Mouse (Mus musculus): ENCODE results near the gene Spc24.
"Not testable (repeated sequence)": the region's sequence is repeated elsewhere in the genome, so short reads cannot be mapped to it uniquely, and the experiment has no call there.

Gene Spc24

DNA sequence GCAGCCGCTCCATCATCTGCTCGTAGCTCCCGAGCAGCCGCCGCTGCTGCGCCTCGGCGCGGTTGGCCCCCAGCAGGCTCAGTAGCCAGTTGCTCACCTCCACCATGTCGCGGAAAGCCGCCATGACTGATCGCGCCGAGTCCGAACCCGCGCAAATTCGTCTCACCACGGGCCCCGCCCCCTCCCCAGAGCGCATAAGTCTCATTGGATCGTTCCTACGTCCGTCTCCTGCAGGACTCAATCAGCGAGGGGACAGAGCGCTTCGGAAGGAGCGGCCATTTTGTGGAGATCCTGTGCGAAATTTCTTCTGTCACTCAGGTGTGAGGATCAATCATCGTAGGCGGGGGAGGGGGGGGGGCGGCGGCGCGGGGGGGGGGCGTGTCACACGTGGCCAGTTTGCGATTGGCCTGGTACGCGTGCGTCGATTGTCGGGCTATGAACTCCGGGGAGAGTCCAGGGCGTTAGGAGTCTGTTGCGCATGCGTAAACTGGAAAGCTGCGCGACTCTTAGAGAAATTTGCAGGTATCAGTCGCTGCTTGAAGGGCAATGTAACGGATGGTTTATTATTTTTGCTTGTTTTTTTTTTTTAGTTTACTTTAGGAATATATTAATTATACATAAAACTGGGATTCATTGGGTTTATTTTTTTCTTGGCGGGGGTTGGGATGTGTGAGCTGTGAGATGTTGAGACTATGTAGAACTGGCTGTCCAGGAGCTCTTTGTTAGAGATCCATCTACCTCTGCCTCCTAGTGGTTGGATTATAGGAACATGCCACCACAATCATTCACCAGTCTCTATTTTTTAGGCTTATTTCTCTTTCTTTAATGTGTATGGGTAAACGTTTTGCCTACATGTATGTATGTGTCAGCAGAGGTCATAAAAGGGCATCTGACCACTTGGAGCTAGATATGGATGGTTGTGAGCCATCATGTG is at the start of gene Spc24:
Gene Spc24, minus strand, starts transcription at position 149 of the 934 bp plus-strand sequence.
- in situ Hi-C loops (cut with MboI), result no loop called here

GRCm38 (mm10) chr9:21808561-21808960 is 48.5 kb upstream of the Spc24 start:
- in situ Hi-C loops (cut with MboI), result no loop called here

DNA sequence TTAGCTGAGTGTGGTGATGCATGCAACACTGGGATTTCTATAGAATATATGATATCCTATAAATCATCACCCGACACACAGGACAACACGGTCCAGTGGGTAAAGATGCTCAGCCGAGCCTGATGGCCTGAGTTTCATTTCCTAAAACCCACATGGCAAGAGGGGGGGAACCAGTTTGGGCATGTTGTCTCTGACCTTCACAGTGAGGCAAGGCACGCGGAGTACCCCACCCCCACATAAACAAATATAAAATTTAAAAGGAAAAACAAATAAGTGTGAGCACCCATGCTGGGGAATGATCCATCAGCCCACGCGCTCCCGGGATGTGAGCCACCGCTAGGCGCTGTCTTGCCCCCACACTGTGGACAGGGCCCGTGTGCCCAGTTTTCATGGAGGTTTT is 46.9 kb upstream of the Spc24 start:
- in situ Hi-C loops (cut with MboI), result no loop called here

DNA sequence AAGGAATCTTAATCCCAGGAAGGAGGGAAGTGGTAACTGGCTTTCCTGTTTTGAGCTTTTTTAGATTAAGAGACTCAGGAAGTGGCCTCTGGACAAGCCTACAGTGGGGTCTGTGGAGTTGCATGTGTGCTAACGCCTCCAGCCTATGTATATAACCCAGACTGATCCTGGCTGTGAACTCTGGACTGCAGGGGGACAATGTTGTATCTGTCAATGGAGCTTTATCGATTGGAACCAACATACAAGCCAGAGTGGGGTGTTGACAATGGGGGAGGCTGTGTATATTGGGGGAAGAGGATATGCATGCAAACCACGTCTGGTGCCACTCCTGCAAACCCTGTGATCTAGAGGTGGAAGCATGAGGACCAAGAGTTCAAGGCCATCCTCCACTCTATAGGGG is 46.3 kb upstream of the Spc24 start:
- in situ Hi-C loops (cut with MboI), result no loop called here

DNA sequence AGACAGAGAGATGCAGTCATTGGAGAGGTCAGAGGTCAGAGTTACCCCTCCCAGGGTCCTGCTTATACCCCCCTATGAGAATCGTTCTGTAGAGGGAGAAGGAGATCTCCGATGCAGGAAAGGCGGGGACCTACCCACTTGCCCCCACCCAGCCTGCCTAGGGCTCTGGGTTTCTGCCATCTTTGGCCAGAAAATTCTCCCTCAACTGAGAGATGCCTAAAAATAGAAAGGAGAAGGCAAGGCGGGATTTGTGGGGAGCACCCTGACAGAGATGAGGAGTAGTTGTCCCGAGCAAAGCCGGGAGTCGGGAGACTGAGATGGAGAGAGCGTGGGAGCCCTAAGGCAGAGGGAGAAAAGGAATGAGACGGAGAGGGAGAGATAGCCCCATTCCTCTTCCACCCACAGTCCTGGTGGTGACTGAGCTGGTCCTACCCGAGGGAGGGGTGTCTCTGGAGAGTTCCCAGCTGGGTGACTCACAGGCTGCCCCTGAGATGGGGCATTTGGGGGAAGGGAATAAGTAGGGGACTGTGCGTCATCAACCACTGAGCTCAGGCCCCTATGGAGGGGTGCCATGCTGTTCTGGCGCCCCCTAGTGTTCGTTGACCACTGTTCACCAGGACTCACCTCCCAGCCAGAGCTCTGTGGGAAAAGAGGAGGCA is 44.0 kb upstream of the Spc24 start:
- in situ Hi-C loops (cut with MboI), result no loop called here

DNA sequence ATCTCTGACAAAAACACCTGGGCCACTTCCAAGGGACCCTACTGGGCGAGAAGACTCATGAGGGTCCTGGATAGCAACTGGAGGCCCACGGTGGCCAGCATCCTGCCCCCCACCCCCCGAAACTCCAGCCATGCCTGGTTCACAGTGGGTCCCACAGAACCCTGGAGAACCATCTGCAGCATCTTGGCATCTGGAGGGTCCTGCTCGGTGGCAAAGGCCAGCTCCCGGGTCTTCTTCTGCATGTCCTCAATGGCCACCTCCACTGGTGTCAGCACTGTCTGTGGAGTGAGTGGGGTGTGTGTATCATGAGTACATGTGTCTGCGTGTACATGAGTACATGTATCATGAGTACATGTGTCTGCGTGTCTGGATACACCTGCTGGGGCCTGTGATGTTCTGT is 41.5 kb upstream of the Spc24 start:
- in situ Hi-C loops (cut with MboI), result no loop called here

DNA sequence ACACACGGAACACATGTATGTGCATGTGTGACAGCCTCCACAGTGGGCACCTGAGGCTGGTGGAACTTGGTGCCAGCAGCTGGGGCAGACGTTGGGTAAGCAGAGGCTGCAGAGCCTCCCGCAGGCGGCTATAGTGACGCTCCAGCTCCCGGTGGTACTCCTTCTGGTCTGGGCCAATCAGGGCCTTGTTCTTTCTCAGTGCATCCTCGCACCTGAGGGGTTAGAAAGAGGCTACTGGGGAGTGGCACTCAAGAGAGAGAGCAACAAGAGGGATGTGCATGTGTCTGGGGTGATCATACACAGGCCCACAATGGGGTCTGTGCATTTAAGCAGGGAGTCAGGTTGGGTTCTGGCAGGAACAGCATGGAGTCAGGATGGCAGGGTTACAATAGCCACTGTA is 41.0 kb upstream of the Spc24 start:
- in situ Hi-C loops (cut with MboI), result no loop called here

DNA sequence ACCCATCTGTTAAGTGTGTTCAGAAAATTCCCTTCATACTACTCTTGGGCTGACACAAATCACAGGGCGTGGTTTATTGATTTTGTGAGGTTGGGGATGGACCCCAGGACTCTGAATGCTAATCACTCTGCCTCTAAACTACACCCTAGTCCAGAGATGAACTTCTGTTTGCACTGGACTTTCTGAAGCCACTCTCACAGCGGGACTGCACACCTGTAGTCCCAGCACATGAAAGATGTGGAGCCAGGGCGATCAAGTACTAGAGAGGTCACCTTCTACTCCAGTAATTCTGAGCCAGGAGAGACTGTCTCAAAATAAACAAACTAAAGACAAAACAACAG is 38.9 kb upstream of the Spc24 start:
- in situ Hi-C loops (cut with MboI), result no loop called here

- in situ Hi-C loops (cut with MboI), result no loop called here
These were observed 38.4 kb upstream of the Spc24 start, which contains the start of gene Kank2 for GRCm38 (mm10) chr9:21798345-21799009. TSS of gene Kank2 (minus strand) at chr9:21798744.

DNA sequence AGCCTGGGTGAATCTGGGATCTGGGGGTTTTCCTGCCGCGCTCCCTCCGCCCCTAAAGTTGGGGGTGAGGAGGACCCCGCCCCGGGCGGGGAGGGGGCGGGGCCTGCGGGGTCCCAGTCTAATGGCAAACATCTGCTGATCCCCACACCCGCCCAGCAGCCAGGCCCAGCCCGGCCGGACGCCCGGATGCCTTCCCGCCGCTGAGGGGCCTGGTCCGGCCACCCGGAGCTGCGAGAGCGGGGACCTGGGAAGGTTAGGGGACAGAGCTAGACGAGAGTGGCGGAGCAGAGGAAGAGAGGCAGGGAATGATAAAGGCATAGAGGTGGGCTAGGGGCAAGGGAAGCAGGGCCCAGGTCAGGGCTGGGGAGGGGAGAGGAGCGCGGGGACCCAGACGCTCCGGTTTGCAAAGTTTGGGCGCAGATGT is 37.8 kb upstream of the Spc24 start:
- in situ Hi-C loops (cut with MboI), result no loop called here

- in situ Hi-C loops (cut with MboI), result no loop called here
These were observed 36.8 kb upstream of the Spc24 start for GRCm38 (mm10) chr9:21796919-21797318.

GRCm38 (mm10) chr9:21796259-21796658 is 36.2 kb upstream of the Spc24 start:
- in situ Hi-C loops (cut with MboI), result no loop called here

DNA sequence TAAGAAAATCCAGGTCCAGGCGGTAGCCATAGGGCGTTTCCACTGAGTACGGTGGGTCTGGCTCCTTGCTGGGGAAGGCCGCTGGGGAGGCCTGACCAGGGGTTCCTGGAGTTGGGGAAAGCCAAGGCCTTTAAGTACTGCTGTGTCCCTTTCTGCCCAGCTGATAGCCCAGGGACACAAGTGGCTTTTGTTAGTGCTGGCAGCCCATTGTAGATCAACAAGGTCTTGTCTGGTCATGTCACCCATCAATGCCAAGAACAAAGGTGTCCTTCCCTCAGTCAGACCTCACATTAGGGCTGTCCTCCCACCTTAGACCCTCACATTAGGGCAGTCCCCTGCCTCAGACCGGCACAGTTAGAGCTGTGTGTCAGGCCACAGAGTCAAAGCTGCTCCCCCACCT is 35.5 kb upstream of the Spc24 start:
- in situ Hi-C loops (cut with MboI), result no loop called here

GRCm38 (mm10) chr9:21794925-21795324 is 34.8 kb upstream of the Spc24 start:
- in situ Hi-C loops (cut with MboI), result no loop called here

- in situ Hi-C loops (cut with MboI), result no loop called here
These were observed 34.3 kb upstream of the Spc24 start for GRCm38 (mm10) chr9:21794344-21794834.

- in situ Hi-C loops (cut with MboI), result not testable (repeated sequence)
These were observed 33.4 kb upstream of the Spc24 start for GRCm38 (mm10) chr9:21793507-21793906.

DNA sequence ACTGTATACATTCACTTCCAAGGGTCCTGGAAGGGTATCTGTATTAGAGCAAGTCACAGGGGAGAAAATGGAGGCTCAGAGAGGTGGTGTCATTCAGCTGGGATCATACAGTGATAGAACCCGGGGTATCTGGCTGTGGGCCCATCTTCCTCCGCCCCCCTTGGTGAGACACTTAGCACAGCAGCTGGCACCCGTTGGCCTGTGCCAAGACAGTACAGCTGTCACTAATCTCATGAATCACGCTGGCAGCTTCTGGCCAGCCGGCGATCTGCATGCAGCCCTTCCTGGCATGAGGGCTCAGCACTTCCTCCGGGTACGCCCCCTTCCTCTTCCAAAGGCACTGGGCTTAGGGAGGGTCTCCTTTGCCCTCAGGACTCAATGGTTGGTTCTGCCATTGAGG is 32.5 kb upstream of the Spc24 start:
- in situ Hi-C loops (cut with MboI), result no loop called here

GRCm38 (mm10) chr9:21791861-21792260 is 31.8 kb upstream of the Spc24 start:
- in situ Hi-C loops (cut with MboI), result no loop called here

DNA sequence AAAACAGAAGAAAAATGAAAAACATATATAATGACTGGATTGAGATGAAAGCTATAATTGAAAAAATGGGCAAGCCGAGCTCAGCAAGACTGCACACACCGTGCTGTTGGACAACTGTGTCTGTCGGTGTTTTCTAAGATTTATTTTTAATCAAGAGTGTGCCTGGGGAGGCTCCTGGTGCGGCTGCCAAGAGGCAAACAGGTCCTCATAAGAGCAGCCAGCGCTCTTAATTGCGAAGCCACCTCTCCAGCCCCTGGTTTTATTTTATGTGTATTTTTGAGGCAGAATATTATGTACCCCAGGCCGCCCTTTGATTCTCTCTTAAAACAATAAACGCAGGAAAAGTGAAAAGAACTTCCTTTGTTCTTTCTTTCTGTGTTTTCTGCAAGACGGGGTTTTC is 28.1 kb upstream of the Spc24 start:
- in situ Hi-C loops (cut with MboI), result no loop called here

DNA sequence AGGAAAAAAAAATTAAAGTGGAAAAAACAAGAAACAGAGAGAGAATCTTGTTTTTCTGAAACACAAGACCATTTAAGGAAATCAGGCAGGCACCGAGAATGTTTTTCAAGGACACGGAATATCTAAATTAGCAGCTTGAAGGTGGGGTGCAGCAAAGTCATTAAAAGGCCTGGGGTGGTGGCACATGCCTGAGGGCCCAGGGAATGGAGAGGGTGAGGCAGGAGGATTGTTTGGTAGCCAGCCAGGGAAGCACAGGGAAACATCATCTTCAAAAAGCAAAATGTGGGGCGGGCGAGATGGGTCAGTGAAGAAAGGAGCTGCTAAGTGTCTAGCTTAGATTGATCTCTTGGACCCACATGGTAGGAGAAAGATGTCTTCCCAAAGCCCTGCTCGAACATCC is 27.6 kb upstream of the Spc24 start:
- in situ Hi-C loops (cut with MboI), result no loop called here

DNA sequence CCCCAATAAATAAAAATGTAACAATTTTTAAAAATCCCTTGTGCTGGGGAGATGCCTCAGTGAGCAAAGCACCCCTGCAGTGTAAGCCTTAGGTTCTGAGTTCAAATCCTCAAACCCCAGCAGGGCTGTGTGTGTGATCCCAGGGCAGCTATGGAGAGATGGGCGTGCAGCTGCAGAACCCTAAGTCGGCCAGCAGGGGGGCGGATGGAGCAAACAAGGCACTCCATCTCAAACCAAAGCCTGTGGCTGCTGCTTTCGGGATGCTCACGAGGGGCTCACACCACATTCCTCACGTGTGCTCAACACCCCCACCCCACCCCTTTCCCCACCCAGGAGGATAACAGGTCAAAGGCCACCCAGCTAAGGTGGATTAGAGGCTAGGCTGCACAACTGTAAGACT is 26.8 kb upstream of the Spc24 start:
- in situ Hi-C loops (cut with MboI), result no loop called here

DNA sequence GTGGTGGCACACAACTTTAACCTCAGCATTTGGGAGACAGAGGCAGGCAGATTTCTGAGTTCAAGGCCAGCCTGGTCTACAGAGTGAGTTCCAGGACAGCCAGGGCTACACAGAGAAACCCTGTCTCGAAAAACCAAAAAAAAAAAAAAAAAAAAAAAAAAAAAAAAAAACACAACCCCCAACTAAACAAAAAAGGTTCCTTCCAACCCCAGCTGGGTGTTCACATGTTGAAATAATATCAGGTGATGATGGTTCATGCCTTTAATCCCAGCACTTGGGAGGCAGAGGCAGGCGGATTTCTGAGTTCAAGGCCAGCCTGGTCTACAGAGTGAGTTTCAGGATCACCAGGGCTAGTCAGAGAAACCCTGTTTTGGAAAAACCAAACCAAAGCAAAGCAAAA is 26.2 kb upstream of the Spc24 start:
- in situ Hi-C loops (cut with MboI), result not testable (repeated sequence)
